Mouse (Mus musculus) left cerebral cortex, adult 11 months (tissue): Measurements from ENCODE around the gene Spib.

ENCODE experiments used
- DNase-seq: peaks from one replicate; pipeline ENCODE4 v3.0.0; 2022; ENCODE audit warnings: low spot score

The Spib gene

DNA sequence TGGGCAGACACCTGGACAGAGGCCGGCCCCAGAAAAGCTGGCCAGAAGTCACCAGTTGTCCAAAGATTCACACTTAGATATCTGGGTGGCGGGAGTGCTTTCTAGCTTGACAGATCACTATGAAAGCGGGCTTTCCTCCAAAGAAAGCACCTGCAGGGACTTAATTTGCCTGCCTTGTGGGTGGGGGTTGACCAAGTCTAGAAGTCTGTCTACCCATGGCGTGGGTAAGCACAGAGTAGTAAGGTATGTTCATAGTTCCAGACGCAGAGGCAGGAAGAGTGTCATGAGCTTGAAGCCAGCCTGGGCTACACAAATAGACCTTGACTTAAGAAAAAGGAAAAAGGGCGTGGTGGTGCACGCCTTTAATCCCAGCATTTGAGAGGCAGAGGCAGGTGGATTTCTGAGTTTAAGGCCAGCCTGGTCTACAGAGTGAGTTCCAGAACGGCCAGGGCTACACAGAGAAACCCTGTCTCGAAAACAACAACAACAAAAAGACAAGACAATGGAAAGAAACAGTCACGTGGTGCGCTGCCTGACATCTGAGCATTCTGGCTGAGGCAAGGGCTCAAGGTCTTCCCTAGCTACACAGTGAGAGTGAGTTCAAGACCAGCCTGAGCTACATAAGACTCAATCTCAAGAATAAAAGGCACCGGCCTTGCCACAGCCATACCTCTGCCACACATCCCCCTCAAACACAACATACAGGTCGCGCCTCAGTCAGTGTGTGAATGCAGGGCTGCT lies 5.3 kb downstream of the Spib start:
- no peak for DNase-seq

- DNase-seq, result no peak
These were observed 6.6 kb downstream of the Spib start for GRCm38 (mm10) chr7:44525126-44525832.

DNA sequence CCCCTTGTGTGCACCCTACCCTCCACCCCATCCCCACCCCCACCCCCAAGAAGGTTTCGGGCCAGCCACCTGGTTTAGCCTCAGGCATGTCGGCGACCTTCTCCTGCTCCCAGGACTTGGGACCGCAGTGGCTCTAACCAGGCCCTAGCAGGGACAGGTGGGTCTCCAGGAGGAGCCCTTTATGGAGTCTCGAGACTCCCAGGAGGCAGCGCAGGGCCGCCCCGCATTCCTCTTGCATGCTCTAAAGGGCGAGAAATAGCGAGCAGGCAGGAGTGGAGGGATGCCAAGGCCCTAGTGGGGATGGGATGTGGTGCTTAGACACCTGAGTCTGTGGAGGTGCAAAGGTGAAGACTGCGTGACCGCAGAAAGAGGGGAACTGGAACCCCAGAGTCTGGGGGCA lies 7.4 kb downstream of the Spib start, which contains the start of gene Mybpc2:
TSS of gene Mybpc2 (minus strand) at position 155 of the 400 bp plus-strand sequence.
- DNase-seq, result no peak

- DNase-seq, result no peak
These were observed 8.8 kb downstream of the Spib start for GRCm38 (mm10) chr7:44523056-44523455.

DNA sequence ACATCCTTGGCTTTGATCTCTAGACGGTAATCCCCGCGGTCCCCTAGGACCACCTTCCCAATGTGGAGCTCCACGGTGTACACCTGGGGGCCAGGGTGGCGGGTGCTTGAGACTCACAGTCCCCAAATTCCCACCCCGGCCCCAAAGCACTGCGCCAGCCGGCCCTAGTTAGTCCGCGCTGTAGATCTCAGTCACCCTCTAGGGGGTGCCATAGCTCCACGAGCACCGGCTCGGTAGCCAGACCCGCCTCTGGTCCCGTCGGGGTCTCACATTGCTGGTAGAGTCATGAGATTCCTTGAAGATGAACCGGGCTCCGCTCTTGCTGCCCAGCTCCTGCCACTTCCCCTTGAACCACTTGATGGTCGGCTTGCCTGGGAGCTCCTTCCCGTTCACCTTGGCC lies 10.2 kb downstream of the Spib start:
- no peak for DNase-seq

- DNase-seq, result no peak
These were observed 10.9 kb downstream of the Spib start for GRCm38 (mm10) chr7:44520990-44521389.

DNA sequence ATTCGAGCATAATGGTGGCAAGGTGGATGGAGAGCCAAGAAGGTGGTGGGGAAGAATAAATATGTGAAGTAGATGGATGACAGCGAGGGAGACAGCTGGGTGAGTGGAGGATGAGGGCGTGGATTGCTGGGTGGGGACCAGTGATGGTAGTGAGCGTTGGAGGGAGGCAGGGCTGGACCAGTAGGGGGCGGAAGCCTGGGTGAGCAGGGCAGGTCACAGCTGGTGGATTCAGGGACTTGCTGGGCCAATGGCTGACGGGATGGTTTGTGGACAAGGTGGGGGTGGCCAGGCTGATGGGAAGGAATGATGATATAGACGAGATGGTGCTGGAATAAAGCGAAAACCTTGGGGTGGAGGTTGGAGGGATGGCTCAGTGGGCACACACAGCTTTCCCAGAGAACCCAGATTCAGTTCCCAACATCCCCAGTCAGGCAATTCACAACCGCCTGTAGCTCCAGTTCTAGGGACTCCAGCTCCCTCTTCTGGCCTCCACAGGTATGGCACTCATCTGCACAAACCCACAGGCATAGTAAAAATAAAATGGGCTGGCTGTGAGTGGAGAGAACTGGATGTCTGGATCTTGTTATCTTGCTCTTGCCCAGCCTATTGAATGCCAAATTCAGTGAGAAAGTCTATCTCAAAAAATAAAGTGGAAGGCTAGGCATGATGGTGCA lies 12.5 kb downstream of the Spib start:
- DNase-seq, result no peak

DNA sequence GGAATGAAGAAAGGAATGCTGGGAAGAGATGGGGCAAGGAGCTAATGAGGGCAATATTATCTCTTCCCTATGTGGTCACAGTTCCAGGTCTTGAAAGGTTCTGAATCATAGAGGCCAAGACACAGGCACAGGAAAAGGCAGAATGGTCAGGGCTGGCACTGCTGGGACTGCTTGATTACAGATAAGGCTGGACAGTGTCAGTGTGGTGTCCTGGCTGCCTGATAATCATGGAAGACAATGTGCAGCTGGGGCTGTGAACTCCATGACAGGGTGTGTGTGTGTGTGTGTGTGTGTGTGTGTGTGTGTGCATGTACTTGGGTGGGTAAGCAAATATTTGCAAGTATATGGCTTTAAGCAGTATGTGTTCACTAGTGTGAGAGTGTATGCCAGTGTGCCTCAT lies 24.4 kb downstream of the Spib start:
- DNase-seq, result no peak

- no peak for DNase-seq
These were observed 30.2 kb downstream of the Spib start for GRCm38 (mm10) chr7:44501563-44502115.

DNA sequence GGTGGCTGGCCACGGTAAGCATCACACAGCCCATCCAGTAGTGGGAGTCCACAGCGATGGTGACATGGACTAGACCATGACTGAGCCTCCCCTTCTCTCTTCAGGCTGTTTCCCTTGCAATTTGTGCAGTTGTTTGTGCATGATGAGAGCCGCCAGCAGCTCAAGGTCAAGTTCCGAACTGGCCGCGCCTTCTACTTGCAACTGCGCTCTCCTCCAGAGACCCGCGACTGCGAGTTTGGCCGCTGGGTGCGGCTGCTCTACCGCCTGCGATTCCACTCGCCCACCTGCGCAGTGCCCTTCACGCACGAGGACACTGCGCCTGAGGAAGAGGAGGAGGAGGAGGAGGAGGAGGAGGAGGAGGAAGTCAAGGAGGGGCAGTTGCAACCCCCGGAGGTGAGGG lies 31.8 kb downstream of the Spib start:
- no peak for DNase-seq

GRCm38 (mm10) chr7:44498922-44499321 lies 32.9 kb downstream of the Spib start:
- no peak for DNase-seq

- no peak for DNase-seq
These were observed 34.4 kb downstream of the Spib start for GRCm38 (mm10) chr7:44497361-44498055.

GRCm38 (mm10) chr7:44496771-44497109 lies 35.1 kb downstream of the Spib start:
- no peak for DNase-seq

- peak; percentile 97 for DNase-seq
These were observed 35.7 kb downstream of the Spib start, which contains the start of the genes Emc10 and Fam71e1 for GRCm38 (mm10) chr7:44495992-44496770. Gene Emc10, minus strand, starts transcription at chr7:44496529. Gene Fam71e1, plus strand, starts transcription at chr7:44496581.

GRCm38 (mm10) chr7:44495086-44495485 lies 36.8 kb downstream of the Spib start:
- DNase-seq, result no peak

GRCm38 (mm10) chr7:44494681-44495080 lies 37.2 kb downstream of the Spib start:
- no peak for DNase-seq

- DNase-seq, result no peak
These were observed 39.6 kb downstream of the Spib start for GRCm38 (mm10) chr7:44492166-44492826.

DNA sequence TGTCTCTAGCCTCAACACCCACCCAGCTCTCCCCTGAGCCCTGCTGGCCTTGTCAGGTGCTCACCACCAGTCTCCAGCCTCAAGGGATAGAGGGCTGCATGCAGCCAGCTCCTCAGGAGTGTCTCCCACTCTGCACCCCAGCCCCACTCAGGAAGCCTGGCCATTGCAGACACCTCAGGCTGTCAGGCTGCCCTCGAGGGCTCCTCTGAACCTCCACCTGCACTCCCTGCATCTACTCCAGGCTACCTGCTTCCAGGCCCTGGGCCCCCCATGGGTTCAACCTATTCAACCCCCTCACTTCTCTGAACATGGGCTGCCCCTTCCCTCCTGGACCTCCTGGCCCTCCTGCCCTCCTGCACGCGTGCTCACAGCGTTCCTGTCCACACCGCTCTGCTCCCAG lies 40.5 kb downstream of the Spib start:
- DNase-seq, result no peak

- no peak for DNase-seq
These were observed 41.6 kb downstream of the Spib start for GRCm38 (mm10) chr7:44490281-44490680.

DNA sequence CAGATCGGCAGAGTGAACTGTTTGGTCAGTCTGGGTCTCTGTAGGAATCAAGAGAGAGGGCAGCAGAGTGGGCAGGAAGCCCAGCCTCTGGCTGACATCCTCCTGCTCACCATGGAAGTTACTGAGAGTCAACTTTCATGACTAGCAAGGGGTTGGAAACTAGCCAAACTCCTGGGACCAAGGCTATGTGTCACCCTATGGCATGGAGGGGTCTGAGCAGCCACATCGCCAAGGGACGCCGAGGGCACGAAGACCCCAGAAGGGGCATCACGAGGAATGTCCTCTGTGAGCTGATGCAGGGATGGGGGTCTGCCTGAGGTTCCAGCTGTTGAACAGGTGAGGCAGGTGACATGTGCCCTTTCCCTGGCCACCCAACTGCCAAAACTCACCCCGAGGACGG lies 43.3 kb downstream of the Spib start:
- DNase-seq, result no peak

DNA sequence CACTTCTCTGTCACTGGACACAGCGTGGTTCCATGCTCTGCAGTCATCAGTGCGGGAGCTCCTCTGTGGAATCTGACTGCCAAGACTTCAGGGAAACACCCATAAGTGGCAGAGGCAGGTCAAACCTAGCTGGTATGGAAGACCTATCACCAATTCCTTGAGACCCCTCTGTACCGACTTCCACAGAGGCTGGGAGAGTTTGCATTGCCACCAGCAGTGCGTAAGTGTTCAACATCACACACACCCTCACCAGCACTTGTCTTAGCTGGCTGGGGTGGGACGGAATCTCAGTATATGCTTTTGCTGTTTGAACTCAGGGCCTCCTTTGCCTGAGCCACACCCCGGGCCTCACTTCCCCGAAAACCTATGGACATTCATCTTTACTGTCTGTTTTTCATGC lies 43.9 kb downstream of the Spib start:
- no peak for DNase-seq
